Mouse (Mus musculus) cortical plate, adult 2 months (tissue): Measurements from ENCODE around the gene Rmnd5b.
"Not testable (repeated sequence)": the region's sequence is repeated elsewhere in the genome, so short reads cannot be mapped to it uniquely, and the experiment has no call there.

Source experiments
- CTCF ChIP-seq: fragments of 200-500 bp; IDR thresholded peaks from 2 replicates; pipeline ENCODE4 v1.5.1; 2011; ENCODE audit warnings: mild to moderate bottlenecking, control low read depth, low read length; ENCODE audit not compliant: insufficient read depth; ENCODE audit errors: extremely low read depth
- POLR2A ChIP-seq: fragments of 200-500 bp; IDR thresholded peaks from 2 replicates; pipeline ENCODE4 v1.6.1; 2011; ENCODE audit warnings: mild to moderate bottlenecking, low read length, control low read depth; ENCODE audit not compliant: insufficient read depth; ENCODE audit errors: extremely low read depth

DNA sequence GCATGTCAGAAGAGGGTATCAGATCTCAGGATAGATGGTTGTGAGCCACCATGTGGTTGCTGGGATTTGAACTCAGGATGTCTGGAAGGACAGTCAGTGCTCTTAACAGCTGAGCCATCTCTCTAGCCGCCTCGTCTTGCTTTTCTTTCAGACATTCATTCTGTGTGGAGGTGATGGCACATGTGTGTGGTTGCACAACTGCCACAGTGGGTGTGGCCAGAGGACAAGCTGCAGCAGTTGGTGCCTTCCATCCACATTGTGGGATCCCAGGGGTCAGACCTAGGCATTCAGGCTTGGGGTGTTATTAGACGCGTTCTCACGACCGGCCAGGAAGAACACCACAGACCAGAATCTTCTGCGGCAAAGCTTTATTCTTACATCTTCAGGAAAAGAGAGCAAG lies 29.1 kb upstream of the Rmnd5b start:
- TF ChIP-seq POLR2A, CTCF: not testable (repeated sequence)
